Mouse (Mus musculus) urinary bladder, postnatal 4 days (tissue): ENCODE measurements at regions not wholly inside any gene's neighbourhood (a gene's known extent, or its start where the extent isn't known, plus 50 kb on each side); places are given as distances from the start of the nearest gene placed in this dataset.

Experiments used
- DNase-seq, 2 experiments: peaks; one replicate each; pipeline ENCODE4 v3.0.0; 2021 to 2022; ENCODE audit warnings: low spot score in 2 of 2

GRCm38 (mm10) chr17:47983286-47983685 lies 54.8 kb downstream of the 1700122O11Rik start:
- no peak for DNase-seq

GRCm38 (mm10) chr17:47981556-47982027 lies 56.5 kb downstream of the 1700122O11Rik start:
- DNase-seq, result no peak

- no peak for DNase-seq
Measured at GRCm38 (mm10) chr17:47979266-47979665, 54.8 kb upstream of the Foxp4 start.

- DNase-seq, result no peak
Measured at GRCm38 (mm10) chr17:47978404-47979030, 54.1 kb upstream of the Foxp4 start.

GRCm38 (mm10) chr17:47978001-47978400 lies 53.6 kb upstream of the Foxp4 start:
- DNase-seq, result no peak

GRCm38 (mm10) chr17:47976999-47977357 lies 52.5 kb upstream of the Foxp4 start:
- no peak for DNase-seq

- peak in 1 of 2 experiments; percentile 58 for DNase-seq
Measured at GRCm38 (mm10) chr17:47976061-47976998, 51.9 kb upstream of the Foxp4 start.

GRCm38 (mm10) chr17:47975281-47976060 lies 51.0 kb upstream of the Foxp4 start:
- DNase-seq, result no peak

- DNase-seq, result no peak
Measured at GRCm38 (mm10) chr17:47974503-47974902, 50.1 kb upstream of the Foxp4 start.
